Mouse (Mus musculus) large intestine, adult 2 months (tissue): Measurements from ENCODE around the gene Rarb. TPM values are rescaled to one million over a fixed set of nuclear protein-coding genes. Genes with fewer than 3 reads are reported as not detected.
A peak's percentile ranks its signal among the peaks of the same experiment; 100 is the strongest.

Source experiments
- DNase-seq: peaks from one replicate; pipeline ENCODE4 v3.0.0-alpha.2; 2012; ENCODE audit warnings: low read depth, low spot score
- WGBS: fragments of 180-500 bp; shearing (Covaris S2); methylation state at CpG from one replicate; pipeline ENCODE4 v1.1.7; 2018; 5-methylcytosine and 5-hydroxymethylcytosine counted together
- polyA plus RNA-seq: library from polyadenylated mRNA; depleted of rRNA; stranded (reverse); fragments of >200 nt; gene quantifications from 2 replicates; pipeline ENCODE4 v1.2.3, GENCODE M21; 2012

Rarb gene
- polyA plus RNA-seq, 1 experiment: 1.5 TPM

DNA sequence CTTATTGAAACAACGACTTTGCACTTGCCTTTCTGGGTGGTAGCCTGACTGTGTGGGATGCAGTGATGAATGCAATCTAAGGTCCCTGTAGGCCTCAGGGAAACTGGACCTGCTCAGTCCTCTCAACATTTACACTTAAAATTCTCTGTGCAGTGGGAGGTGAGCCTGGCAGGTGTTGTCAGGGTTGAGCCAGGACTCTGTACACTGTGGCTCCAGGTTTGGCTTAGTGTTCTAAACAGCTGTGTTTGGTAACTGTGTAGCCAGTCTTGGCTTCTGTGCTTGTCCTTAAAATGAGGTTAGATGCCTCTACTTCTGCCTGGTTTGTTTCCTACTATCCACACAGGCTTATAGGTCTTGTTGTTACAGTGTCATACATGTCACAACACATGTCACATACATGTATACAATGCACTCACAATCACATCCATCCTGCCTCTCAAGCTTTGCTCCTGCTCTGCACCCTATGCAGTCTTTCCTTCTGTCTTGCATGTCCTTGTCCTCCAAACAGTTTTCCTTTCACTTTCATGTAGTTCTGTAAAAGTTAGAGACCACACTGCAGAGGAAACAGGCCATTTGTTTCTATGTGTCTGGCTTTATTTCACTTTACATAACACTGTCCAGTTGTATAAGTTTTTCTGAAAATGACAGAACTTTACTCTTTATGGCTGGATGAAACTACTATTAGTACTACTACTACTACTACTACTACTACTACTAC is 340.2 kb downstream of the Rarb start:
- WGBS: 78% methylated on average over 1 of the region's 1 CpGs

DNA sequence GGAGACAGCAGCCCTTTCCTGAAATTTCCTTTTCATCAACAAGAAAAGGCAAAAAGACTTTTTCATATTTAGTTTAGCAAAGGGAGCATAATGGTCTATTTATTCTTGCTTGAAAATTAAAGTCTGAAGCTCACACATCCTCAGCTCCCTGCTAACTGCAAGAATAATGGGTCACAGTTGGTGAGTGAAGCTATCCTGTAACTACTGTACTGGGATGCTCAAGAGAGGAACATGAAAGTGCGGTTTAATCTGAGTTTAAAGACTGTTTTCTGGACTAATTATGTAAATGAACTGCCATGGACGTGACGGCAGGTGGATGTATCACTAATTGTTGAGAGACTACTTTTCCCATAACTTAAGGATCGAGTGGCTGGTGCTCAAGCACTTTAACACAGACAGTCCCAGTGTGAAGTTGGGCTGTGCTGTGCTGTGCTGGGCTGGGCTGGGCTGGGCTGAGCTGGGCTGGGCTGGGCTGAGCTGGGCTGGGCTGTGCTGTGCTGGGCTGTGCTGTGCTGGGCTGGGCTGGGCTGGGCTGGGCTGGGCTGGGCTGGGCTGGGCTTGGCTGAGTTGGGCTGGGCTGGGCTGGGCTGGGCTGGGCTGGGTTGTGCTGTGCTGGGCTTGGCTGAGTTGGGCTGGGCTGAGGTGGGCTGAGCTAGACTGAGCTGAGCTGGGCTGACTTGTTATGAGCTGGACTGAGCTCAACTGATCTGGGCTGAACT is 370.5 kb downstream of the Rarb start:
- no peak for DNase-seq
- 33% methylated on average over 4 of the region's 4 CpGs for WGBS

More for the DNA sequence above, 340.2 kb downstream of the Rarb start:
- DNase-seq: no peak

DNA sequence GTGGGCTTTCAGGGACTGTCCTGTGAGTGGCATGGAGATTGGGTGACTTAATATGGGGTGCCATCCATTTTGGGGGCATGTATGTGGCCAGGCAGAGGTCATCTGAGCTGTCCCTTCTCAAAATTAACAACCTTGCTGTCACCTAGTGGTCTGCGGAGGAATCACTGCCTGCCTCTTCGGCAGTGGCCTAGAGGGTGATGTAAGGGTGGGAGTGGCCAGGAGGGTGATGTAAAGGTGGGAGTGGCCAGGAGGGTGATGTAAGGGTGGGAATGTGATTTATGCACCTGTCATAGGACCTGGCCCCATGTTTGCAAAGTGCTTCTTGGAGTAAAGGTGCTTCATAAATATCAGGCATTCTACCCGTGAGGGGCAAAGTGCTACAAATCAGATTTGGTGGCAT is 371.4 kb downstream of the Rarb start:
- DNase-seq: no peak
- 22% methylated on average over 3 of the region's 3 CpGs for WGBS

DNA sequence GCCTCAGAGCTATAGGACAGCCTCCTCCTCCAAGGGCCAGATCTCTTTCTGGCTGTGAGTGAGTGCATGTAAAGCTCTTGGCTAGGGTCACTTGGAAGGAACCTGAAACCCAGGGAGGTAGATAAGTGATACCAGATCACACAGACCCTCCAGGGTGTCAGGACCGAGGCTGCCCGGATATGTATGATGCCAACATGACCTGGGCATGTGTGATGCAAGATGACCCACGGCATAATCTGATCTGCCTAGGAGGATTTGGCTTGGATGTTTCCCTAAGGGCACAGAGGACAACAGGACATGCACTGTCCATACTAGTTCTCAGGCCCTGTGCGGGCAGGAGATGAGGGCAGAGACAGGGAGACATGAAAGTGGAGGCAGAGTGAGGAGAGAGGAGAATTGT is 374.1 kb downstream of the Rarb start:
- no peak for DNase-seq
- 91% methylated on average over 4 of the region's 4 CpGs for WGBS

DNA sequence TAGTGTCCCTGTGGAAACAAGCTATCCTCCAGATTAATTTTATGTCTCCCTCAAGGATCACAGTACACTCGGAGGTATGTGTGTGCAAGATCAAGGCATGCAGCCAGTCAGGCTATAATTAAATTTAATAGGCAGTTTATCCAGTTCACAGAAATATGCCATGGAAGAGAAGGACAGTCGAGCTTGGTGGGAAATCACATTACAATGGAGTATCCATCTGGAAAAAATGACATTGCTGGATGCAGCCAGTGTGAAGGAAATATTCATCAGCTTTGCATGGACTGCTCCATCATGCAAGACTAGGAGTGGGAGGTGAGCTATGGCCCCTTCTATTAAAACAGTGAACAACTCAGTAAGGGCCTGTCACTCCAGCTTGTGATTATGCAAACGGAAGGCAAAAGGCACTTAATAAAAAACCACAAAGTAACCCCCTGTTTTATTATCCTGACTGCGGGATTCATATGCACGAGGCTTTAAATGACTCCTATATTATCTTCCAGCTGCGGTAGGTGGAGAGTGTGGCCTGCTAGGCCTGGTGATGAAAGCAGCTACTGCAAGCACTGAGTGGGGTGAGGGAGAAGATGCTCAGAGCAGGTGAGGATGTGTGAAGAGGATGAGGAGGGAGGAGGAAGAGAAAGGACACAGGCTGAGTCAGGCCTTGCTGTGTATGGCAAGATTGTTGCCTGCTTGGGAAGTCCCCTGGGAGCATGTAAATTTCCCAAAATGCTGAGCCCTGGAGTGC is 379.4 kb downstream of the Rarb start:
- WGBS: 51% methylated on average over 6 of the region's 6 CpGs
- no peak for DNase-seq

DNA sequence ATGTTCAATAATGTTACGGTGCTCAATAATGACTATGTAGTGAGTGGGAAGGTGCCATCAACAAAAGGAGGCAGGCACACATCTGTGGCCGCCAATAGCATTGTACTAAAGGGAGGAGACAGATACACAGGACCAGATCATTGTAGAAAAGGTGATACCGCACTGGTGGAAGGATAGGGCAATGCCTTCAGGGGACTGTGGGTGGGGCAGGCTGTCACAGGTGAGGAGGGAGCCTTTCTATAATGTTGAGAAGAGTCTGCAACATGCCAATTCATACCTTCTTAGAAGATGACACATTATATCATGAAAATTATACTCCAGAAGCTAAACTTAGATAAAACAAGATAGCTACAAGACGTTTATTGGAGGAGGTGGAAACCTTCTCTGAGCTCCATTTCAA is 381.6 kb downstream of the Rarb start:
- no peak for DNase-seq
- 85% methylated on average over 4 of the region's 4 CpGs for WGBS

DNA sequence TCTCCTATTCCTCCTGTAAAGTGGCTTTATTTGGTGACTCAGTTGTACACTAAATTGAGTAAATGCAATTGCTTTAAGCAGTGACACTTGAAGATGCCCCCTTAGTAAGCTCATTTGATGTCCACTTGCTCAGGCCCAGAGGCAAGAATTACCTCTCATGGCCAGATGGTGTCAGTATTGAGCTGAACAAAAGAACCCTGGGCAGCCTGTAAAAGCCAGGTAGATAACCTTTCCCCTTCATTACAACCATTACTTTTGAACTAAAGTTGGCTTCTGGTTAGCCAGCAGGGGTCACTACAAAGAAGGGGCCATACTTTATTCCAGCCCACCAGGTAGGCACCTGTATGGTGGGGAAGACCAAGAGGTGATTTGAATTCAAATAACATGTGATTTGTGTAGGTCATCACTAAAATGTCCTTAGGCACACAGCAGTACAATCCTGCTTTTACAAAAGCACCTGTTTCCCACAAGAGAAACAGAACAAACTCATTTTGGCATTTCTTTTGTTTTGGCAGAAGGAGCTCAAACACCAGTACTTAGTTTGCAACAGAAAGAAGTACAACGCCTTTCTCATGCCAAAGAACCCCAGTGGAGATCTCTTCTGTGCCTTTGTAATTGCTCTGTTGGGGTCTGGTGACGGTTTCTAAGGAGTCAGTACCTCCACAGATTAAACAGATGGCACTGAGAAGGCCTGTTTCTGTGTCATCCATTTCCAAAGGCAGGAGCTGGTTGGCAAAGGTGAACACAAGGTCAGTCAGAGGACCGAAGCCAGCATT is 384.4 kb downstream of the Rarb start:
- 92% methylated on average over 3 of the region's 3 CpGs for WGBS

DNA sequence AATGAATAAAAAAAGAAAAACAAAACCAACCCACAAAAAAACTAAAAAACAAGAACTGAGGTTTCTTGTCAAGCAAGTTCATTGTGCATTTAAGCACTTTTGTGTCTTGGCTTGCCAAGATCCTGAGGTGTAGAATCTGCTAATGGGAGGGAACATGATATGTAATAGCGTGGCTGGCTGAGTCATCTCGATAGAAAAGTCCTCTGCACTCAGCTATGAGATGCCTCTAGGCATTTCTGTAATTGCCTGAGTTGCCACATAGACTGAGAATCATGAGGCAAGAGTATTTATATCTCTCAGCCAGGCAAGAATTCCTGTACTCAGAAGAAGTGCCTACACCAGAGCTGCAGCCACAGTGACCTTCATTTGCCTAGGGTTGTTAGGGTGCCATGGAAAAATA is 385.8 kb downstream of the Rarb start:
- WGBS: 68% methylated on average over 2 of the region's 2 CpGs
- no peak for DNase-seq

More for the DNA sequence above, 384.4 kb downstream of the Rarb start:
- DNase-seq: peak; percentile 22

DNA sequence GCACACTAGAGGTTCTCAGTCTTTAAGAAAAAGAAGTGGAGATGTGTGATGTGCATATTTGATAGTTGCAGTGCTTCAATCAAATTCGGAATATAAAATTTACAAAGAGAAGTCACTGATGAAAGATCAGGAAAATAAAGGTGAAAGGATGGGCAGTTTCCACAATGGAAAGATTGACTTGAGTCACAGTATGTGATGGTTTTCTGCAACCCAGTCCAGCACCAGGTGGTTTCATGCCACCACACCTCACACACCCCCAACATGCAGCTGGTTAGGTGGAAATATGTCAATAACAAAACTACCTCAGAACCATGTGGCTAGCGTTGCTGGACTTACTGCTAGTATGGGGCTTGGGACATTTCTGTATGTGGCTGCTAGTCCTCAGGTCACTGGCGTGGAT is 386.4 kb downstream of the Rarb start:
- WGBS: 82% methylated on average over 3 of the region's 3 CpGs
- no peak for DNase-seq

DNA sequence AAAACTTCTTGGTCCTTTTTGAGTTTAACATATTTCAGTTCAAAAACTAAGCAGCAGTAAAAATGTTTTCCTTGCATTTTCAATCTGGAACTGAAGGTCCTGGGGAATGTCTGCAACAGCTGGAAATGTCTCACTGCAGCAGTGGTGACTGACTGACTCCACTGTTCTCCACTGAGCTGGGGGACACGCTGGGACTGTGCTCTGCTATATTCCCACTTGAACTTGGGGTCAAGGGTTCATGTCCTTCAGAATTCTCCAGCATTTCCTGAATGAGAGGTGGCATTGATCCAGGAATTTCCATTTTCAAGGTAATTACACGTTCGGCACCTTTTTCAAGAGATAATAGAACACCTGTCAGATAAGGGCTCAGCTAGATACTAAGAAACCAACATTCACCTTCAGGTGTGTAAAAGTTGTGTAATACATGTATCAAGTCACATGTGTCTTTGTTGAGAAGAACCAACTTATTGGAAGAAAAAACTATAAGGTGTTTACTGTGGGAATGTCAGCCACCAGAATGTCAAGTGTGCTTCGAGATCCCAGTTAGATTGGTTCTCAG is 386.9 kb downstream of the Rarb start:
- no peak for DNase-seq
- WGBS: 27% methylated on average over 4 of the region's 4 CpGs

DNA sequence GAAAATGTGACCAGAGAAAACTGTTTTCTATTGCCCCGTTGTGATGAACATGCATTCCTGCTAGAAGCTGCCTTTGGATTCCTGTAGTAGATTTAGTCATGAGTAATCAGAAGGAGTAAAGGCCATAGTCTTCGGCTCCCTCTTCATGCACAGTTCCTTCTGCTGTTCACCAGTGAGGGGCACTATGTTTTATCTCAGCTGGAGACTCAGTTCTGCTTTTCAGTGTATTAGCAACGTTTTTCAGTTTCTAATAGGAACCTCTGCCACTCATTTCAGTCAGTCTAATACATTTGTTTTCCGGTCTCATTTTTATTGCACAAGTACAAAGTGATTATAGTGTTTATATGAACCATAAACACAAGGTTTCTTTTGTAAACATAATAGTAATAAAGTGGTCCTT is 391.4 kb downstream of the Rarb start:
- 51% methylated on average over 4 of the region's 4 CpGs for WGBS

DNA sequence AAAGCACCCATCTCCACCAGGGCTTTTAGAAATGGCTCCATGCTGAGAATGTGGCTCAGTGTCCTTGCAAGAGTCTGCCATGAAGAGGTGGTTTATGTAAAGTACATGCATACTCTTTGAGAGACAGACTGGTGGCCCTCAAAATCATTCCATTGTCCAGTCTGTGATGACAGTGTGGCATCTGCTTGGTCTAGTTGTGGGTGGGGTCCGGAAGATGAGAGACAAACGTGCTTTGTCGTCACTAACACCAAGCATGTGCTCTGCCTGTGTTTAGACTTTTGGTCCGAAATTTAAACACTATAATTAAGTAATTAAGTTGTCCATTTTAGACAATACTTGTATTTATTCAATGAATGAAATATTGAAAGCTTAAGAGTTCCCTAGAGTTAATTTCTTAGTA is 404.8 kb downstream of the Rarb start:
- no peak for DNase-seq
- 82% methylated on average over 4 of the region's 4 CpGs for WGBS

More for the DNA sequence above, 391.4 kb downstream of the Rarb start:
- no peak for DNase-seq

DNA sequence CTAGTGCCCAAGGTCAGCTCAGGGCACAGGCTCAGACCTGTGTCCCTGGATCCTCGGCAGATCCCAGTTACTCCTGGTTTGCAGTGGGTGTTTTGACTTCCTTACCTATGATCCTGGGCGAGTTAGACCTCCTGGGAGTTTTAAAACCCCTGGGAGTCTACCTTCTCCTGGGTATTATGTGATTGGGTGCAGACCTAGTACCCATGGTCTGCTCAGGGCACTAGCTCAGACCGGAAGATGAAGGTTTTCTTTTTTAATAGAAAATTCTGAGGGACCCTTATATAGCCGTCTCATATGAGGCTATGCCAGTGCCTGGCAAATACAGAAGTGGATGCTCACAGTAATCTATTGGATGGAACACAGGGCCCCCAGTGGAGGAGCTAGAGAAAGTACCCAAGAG is 413.8 kb downstream of the Rarb start:
- 95% methylated on average over 4 of the region's 4 CpGs for whole genome bisulfite sequencing
- DNase-seq: no peak

DNA sequence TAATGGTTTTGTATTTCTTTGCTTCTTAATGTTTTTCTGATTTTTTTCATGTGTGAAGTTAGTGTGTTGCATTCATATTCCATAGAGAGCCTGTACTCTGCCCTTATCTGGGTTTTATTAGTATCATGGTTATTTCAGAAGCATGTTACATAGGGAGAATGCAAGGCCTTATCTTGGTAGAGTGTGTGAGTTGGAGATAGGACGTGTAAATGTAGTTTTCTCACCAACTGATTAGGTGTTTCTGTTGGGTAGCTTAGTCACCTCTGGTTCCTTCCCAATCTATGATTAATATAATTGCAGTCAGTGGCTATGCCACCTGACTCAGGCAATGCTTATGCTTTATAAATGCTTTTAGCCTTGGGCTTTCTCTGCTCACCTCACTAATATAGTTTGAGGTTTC is 434.2 kb downstream of the Rarb start:
- DNase-seq: no peak
- 45% methylated on average over 1 of the region's 1 CpGs for WGBS
